Mouse (Mus musculus): ENCODE measurements at regions not wholly inside any gene's neighbourhood (a gene's known extent, or its start where the extent isn't known, plus 50 kb on each side); places are given as distances from the start of the nearest gene placed in this dataset.

GRCm38 (mm10) chr3:52801446-52801845 is 215.6 kb downstream of the Cog6 start:
- DNase-seq (ENCODE audit: low spot score), result no peak

DNA sequence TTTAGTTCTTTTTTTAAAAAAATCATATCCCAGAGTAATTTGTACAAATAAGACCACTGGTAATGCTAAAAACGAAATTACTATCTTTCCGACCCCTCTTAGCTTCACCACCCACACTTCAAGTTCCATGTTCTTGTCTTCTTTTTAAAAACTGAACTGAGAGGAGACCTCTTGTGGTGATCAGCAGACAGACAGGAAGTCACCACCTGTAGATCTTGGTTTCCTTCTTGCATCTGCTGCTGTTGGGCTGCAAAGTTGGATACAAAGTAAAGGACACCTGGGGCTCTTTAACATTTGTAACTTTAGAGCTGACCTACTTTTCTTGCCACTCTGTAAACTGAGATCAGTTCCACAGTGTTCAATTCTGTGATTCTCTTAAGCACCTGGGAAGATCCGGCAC is 216.4 kb downstream of the Cog6 start:
- DNase-seq (ENCODE audit: low spot score), result no peak

DNA sequence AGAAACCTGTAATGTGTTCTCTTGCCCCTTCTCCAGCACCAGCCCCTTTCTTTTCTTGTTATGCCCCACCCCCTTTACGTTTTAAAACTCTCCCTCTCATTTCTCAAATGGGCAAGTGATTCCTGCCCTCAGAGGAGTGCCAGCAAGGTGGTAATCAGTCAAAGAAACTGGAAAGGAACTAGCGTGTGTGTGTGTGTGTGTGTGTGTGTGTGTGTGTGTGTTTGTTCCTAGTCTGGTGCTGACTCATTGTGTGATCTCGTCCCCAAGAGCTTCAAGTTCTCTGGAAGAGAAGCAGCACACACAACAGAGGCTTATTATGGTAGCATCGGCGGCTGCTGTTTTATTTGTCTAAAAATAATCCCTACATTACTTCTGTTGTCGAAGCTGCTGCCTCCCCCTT is 219.2 kb downstream of the Cog6 start:
- no peak for DNase-seq (ENCODE audit: low spot score)

- DNase-seq (ENCODE audit: low spot score), result no peak
These were observed 219.9 kb downstream of the Cog6 start for GRCm38 (mm10) chr3:52797164-52797563.

- no peak for DNase-seq (ENCODE audit: low spot score)
These were observed 222.8 kb downstream of the Cog6 start for GRCm38 (mm10) chr3:52794218-52794617.

DNA sequence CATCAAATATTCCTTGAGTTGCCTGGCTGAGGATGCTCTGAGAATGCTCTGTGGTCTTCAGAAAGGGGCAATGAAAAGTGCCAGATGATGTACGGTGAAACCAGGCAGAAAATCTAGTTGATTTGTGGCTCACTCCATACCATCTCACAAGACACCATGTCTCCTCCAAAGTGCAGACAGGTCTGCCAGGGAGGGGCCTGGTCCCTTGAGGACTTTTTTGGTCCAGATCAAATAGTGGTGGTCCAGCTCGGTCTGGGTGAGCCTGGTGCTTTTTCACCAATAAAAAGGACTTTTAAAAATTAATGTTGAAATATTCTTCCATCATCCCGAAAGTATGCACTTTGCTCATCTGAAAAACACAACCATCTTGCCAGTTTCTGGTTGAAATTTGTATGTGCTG is 224.2 kb downstream of the Cog6 start:
- no peak for DNase-seq (ENCODE audit: low spot score)

- no peak for DNase-seq (ENCODE audit: low spot score)
These were observed 224.9 kb downstream of the Cog6 start for GRCm38 (mm10) chr3:52792121-52792520.

GRCm38 (mm10) chr3:52790942-52791341 is 226.1 kb downstream of the Cog6 start:
- DNase-seq (ENCODE audit: low spot score), result no peak

DNA sequence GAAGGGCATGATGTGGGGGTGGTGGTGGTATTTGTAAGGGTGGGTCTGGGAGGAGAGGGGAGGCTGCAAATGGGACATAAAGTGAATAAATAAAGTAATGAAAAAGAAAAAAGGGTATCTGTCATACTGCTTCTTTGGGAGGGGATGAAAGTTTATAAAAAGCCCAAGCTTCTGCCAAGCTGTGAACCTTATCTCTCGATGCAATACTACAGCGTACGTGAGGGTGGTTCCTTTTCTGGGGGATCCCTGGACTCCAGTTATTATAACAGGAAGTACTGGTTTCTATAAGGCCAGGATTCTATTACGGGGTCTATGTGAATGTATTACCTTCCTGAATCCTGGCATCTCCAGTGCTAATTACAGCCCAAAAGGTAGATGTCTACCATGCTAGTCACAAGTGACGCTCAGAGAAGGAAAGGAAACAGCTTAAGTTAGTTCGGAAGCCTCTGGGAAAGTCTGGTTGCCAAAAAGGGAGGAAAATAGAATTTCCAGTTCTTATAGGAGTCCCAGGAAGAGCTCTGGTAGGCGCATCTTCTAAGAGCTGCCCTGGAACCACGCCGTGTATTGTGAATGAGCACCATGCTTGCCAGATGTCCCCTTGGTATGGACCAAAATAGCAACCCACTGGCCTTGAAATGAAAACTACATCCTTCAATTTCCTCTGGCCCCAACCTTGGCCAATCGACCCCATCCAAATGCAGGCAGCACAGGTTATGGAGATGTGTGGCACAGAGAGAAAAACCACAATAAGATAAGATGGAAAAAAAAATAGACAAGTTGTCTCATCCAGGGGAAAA is 228.9 kb downstream of the Cog6 start:
- no peak for DNase-seq (ENCODE audit: low spot score)

DNA sequence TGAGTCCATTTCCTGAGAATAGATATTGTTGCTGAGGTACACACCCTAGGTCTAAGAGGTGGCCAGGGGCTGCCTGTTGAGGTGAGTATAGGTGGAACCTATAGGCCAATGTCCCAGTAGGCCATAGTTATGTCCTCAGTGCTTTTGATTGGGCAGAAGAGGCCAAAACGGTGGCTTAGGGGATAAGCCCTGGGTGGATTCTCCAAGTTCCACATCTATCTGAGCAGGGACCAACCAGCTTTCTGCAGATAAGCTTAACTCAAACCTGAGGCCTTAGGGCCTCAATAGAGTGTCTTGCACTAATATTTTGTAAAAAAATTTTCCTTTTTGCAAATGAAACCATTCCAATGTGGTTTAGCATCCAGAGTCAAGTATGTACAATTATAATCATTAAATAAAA is 231.4 kb downstream of the Cog6 start:
- no peak for DNase-seq (ENCODE audit: low spot score)

GRCm38 (mm10) chr3:52784476-52784875 is 232.6 kb downstream of the Cog6 start:
- DNase-seq (ENCODE audit: low spot score), result no peak

DNA sequence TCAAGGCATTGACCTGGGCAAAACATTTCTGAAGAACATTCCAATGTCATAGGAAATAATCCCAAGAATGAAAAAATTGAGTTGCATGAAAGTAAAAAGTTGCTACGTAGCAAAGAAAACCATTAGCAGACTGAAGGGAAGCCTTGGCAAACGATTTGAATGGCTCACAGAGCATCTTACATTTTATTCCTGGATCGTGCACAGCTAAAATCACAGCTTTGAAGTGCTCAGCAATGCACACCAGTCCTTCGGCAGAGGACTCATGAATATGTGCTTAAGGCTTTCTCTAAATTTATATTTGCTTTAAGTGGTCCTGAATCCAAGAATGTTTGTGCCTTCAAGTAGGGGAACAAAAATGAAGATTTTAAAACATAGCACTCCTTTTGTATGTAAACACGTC is 234.5 kb downstream of the Cog6 start:
- no peak for DNase-seq (ENCODE audit: low spot score)

DNA sequence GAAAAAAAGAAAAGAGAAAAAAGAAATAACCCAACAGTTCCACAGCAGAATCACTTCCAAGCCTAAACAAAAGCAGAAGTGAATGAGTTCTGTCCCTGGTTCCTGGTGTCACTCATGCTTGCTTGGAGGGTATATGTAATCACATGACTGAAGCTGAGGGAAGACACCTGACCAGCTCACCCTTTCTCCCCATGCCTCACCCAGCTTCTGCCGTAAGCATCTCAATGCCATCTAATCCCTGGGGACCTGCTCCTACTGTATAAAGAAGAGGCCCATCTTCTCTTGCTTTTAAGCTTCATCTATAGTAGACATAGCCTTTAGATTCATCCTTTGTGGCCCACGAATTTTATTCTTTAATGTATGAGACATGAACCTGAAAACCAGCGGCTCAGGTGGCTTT is 235.5 kb downstream of the Cog6 start:
- DNase-seq (ENCODE audit: low spot score), result no peak

GRCm38 (mm10) chr3:52780356-52780755 is 236.7 kb downstream of the Cog6 start:
- no peak for DNase-seq (ENCODE audit: low spot score)

DNA sequence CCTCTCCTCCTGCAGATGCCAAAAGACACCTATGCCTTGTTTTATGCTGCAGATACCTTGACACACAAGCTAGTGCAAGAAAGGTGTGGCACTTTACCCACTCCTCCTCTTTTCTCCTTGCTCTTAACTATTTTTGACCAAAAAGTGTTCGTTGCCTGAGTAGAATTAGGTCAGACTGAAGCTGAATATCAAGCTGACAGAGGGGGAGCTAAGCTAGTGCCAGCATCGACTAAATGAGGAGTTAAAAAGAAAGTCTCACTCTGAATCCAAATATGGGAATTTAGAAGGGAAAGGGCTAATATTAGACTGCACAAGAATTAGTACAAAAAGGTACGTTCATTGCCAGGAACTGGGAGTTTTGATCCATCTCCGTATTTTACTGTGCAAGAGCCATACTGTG is 241.2 kb downstream of the Cog6 start:
- no peak for DNase-seq (ENCODE audit: low spot score)

GRCm38 (mm10) chr3:52775156-52775555 is 241.9 kb downstream of the Cog6 start:
- DNase-seq (ENCODE audit: low spot score), result no peak

DNA sequence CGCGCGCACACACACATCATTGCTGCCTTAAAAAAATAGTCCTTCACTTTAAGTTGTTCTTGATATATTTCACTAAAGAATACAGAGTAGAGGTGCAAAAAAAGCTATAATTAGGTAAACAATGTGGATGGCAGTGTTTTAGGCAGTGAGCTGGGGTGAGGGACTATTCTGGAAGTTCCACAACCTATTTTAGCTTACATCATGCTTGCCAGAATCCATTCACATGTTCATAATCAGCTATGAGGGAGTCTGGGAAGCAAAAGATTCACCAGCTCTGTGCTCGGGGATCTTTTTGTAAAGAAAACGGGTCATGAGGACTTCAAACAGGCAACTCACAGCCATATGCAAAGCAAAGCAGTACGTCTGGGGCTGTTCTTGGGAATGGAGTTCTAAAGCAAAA is 242.3 kb downstream of the Cog6 start:
- DNase-seq (ENCODE audit: low spot score), result no peak

DNA sequence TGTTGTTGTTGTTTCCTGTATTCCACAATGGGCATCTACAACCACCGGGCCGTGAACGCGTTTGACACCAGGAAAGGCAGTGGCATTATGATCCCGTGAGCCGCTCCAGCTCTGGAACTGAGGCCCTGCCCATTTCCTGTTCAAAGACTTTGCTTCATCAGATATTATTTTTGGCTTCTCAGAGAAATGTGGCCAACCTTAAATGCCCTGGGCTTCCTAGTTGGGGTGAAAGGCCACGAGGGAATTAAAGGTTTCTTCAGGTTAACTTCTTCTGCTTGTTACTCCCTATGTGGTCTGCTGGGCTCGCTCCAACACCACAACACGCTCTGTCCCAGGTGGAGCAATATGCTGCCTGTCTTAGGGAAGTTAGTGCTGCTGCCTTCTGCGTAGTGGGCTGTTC is 249.8 kb downstream of the Cog6 start:
- DNase-seq (ENCODE audit: low spot score), result no peak

DNA sequence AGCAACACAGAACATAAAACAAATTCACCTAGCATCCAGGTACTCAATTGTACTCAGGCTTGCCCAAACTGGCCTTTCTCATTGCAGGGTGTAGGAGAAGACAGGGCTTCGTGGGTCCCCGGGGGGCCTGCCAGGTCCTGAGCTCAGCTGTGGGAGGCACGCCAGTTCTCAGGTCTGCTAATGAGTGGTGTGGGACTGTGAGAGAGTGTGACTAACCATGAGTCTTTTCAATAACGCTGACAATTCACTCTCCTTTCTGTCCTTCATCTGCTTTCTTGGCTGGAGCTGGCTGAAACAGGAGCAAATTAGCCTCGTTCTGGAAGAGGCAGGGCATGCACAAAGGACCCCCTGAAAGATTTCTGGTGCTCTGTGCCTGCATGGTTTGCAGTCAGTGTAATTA is 250.2 kb downstream of the Cog6 start:
- no peak for DNase-seq (ENCODE audit: low spot score)

DNA sequence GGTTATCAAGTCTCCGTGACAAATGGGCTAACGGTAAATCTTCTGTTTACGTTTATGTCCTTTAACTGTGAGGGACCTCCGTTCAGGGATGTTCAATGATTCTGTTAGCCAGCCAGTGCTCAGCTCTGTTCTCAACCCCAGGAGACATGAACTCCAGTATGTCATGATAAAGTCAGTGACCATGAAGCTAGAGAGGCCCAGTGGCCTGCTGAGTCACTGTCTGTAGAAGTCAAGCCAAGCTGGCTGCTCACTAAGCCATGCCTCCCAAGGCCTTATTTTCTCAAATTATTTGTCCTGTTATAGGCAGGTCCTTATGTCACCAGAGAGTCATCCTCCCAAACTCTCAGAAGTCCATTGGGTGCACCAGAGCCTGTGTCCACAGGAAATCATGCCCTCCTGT is 252.9 kb downstream of the Cog6 start:
- no peak for DNase-seq (ENCODE audit: low spot score)

DNA sequence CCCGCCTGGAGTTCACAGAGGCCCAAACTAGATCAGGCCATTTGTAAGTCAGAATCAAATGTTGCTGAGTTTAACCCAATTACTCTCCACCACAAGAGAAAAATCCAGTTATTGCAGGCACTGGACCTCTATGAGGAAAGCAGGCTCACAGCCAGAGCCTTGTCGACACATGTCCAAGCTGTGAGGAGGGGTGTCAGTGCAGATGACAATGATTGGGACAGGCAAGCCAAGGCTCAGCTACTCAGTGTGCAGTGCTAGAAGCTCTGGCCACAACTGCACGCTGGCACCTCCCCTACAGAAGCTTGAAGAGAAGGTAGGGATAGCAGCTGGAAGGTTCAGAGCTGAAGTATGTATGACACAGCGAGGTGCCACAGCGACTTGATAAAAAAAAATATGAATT is 253.4 kb downstream of the Cog6 start:
- DNase-seq (ENCODE audit: low spot score), result no peak

GRCm38 (mm10) chr3:52762549-52762948 is 254.5 kb downstream of the Cog6 start:
- DNase-seq (ENCODE audit: low spot score), result no peak

- DNase-seq (ENCODE audit: low spot score), result no peak
These were observed 257.2 kb downstream of the Cog6 start for GRCm38 (mm10) chr3:52759846-52760245.

- no peak for DNase-seq (ENCODE audit: low spot score)
These were observed 258.5 kb downstream of the Cog6 start for GRCm38 (mm10) chr3:52758561-52758960.

Measured in ovary, postnatal 10 days (tissue).